Mouse (Mus musculus) hindbrain, postnatal 0 days (tissue): Measurements from ENCODE around the gene Ldlr. TPM values are rescaled to one million over a fixed set of nuclear protein-coding genes. Genes with fewer than 3 reads are reported as not detected.

Experiments
- ATAC-seq: fragments of 200-750 bp; cut with Nextera tagmentation; 2 replicates; pipeline ENCODE4 v1.8.0; 2017; ENCODE audit warnings: mild to moderate bottlenecking, moderate TSS enrichment, moderate library complexity
- DNase-seq: peaks from one replicate; pipeline ENCODE4 v3.0.0-alpha.2; 2015; ENCODE audit warnings: low spot score
- H3K27ac ChIP-seq: fragments of 300-500 bp; sonication (generic); 2 replicates; pipeline ENCODE4 v1.5.1; 2014; ENCODE audit warnings: mild to moderate bottlenecking
- H3K27me3 ChIP-seq: fragments of 300-500 bp; sonication (generic); 2 replicates; pipeline ENCODE4 v1.6.1; 2014; ENCODE audit warnings: low read length, mixed read lengths; ENCODE audit not compliant: insufficient read depth
- H3K36me3 ChIP-seq: fragments of 300-500 bp; sonication (generic); 2 replicates; pipeline ENCODE4 v1.6.1; 2014; ENCODE audit warnings: low read length, mixed read lengths; ENCODE audit not compliant: insufficient read depth
- H3K4me1 ChIP-seq: fragments of 300-500 bp; sonication (generic); 2 replicates; pipeline ENCODE4 v1.6.1; 2014; ENCODE audit warnings: antibody characterized with exemption, low read length, mixed read lengths; ENCODE audit not compliant: insufficient read depth
- H3K4me2 ChIP-seq: fragments of 300-500 bp; sonication (generic); 2 replicates; pipeline ENCODE4 v1.6.1; 2014; ENCODE audit warnings: low read depth, mild to moderate bottlenecking, low read length, moderate library complexity, mixed read lengths
- H3K4me3 ChIP-seq: fragments of 300-500 bp; sonication (generic); 2 replicates; pipeline ENCODE4 v1.5.1; 2014; ENCODE audit warnings: low read length
- H3K9ac ChIP-seq: fragments of 300-500 bp; sonication (generic); replicated peaks from 2 replicates; pipeline ENCODE4 v1.6.1; 2014; ENCODE audit warnings: mild to moderate bottlenecking, low read length, moderate library complexity, mixed read lengths
- H3K9me3 ChIP-seq: fragments of 300-500 bp; sonication (generic); 2 replicates; pipeline ENCODE4 v1.6.1; 2016; ENCODE audit warnings: low read length, mixed read lengths
- CTCF ChIP-seq: IDR thresholded peaks from 2 replicates; pipeline ENCODE4 v1.5.1; 2016; ENCODE audit warnings: antibody characterized with exemption, control low read depth, low read depth
- WGBS: fragments of 180-500 bp; shearing (Covaris S2); extraction: QIAGEN DNeasy Blood & Tissue Kit; methylation state at CpG from one replicate; pipeline ENCODE4 v1.1.7; 2014; 5-methylcytosine and 5-hydroxymethylcytosine counted together
- polyA plus RNA-seq: library from polyadenylated mRNA; unstranded; fragments of >200 nt; fragmentation: Nextera tagmentation; extraction: Ambion mirVana; gene quantifications from 2 replicates; pipeline ENCODE4 v1.2.1, GENCODE M21; 2015
- total RNA-seq: library from RNA; depleted of rRNA; stranded (reverse); fragments of >200 nt; gene quantifications from 2 replicates; pipeline ENCODE4 v1.2.3, GENCODE M21; 2014; rRNA removed

The Ldlr gene
- total RNA-seq (20.6 and 28.4 TPM in 2 replicates), polyA plus RNA-seq (10.7 and 10.9 TPM in 2 replicates)

DNA sequence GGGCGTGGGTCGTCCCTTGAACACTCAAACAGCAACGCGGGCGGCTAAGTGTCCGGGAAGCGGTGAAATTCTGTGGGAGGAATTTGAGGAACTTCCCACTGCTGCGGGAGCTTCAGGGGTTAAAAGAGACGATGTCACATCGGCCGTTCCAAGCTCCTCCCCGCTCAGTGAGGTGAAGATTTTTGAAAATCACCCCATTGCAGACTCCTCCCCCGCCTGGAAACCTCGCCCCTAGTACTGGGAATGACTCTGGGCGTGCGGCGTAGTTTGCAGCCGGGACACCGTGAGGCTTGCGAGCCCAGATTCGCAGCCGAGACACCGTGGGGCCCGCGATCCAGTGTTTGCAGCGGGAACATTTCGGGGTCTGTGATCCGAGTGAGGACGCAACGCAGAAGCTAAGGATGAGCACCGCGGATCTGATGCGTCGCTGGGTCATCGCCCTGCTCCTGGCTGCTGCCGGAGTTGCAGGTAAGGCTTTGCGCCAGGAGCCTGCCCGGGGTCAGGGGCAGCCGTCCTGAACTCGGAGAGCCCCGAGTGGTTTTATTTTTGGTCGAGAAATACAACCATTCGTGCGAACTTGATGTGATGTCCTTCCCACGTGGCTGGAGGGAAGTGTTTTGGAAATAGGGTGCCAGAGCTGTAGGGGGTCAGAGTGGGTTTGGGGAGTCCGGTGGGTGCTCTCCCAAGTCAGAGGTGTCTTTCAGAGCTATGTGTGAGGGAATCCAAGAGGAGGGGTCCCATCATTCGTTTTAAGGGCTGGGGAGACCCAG lies at the start of gene Ldlr:
TSS of gene Ldlr (plus strand) at position 107 of the 770 bp plus-strand sequence.
- under 1% methylated on average over 47 of the region's 47 CpGs for WGBS
- TF ChIP-seq CTCF = peak; percentile 9

DNA sequence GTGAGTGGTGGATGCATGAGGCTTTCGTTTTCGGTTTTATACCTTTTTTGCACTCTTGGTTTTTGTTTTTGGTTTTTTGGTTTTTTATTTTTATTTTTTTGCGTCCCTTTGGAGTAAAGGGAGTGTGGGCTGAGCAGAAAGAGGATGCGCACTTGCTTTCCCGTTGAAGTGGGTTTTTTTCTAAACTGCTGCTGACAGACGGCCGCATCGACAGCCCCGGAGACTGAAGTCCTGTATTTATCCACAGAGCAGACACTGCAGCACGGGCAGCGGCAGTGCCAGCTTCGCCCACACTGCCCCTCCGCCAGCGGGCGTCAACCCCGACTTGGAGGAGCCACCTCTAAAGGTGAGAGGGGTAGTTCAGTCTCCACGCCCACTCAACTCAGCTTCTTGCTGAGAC lies 45.6 kb upstream of the Ldlr start:
- H3K9me3 ChIP-seq = no peaks in the 10 kb centered on the region
- no peak for DNase-seq
- H3K9ac ChIP-seq = no peak overlapping the region
- H3K4me3 ChIP-seq = no peak overlapping the region
- ATAC-seq = no peak
- H3K36me3 ChIP-seq = peaks cover 86% of the 10 kb centered on the region
- H3K4me1 ChIP-seq = no peaks in the 10 kb centered on the region
- 94% methylated on average over 17 of the region's 17 CpGs for WGBS
- TF ChIP-seq CTCF = no peak
- no peak overlapping the region for H3K4me2 ChIP-seq
- H3K27me3 ChIP-seq = no peaks in the 10 kb centered on the region
- H3K27ac ChIP-seq = no peak overlapping the region

More for the DNA sequence above, at the start of gene Ldlr:
- H3K27me3 ChIP-seq = no peaks in the 10 kb centered on the region
- peak; percentile 92 for DNase-seq
- peak; percentile 84 for ATAC-seq
- H3K9ac ChIP-seq = peak within 1 kb of the TSS; percentile 54
- no peaks in the 10 kb centered on the region for H3K9me3 ChIP-seq
- peak within 1 kb of the TSS; percentile 80 for H3K27ac ChIP-seq
- H3K4me3 ChIP-seq = peak within 1 kb of the TSS; percentile 64
- H3K36me3 ChIP-seq = no peaks in the 10 kb centered on the region
- H3K4me2 ChIP-seq = peak within 1 kb of the TSS; percentile 76
- peaks cover 12% of the 10 kb centered on the region; the same call in 1 of the 2 replicates for H3K4me1 ChIP-seq

DNA sequence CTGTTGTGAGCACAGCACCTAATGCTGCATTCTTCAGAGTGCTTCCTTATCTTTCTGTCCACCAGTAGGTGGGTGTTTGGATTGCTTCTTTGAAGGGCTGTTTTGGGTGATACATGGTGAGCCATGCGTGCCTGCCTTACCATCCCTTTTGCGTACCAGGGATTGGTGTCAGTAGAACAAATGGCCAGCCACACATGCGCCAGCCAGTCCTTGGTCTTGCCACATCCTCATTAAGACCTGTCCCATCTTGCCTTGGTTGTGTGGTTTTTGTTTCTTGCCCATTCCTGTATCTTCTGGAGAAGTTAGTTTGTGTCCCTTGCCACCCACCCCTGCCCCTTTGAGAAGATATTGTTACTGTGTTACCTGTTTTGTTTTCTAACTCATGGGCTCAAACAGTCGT lies 42.8 kb upstream of the Ldlr start:
- Histone ChIP-seq H3K4me1 (no peaks in the 10 kb centered on the region), H3K9me3 (no peaks in the 10 kb centered on the region), H3K4me2 (no peak overlapping the region), H3K27me3 (no peaks in the 10 kb centered on the region), H3K36me3 (peaks cover 82% of the 10 kb centered on the region), H3K4me3 (no peak overlapping the region), H3K27ac (no peak overlapping the region), H3K9ac (no peak overlapping the region)
- TF ChIP-seq CTCF = no peak
- 88% methylated on average over 4 of the region's 4 CpGs for WGBS
- DNase-seq (no peak), ATAC-seq (no peak)

DNA sequence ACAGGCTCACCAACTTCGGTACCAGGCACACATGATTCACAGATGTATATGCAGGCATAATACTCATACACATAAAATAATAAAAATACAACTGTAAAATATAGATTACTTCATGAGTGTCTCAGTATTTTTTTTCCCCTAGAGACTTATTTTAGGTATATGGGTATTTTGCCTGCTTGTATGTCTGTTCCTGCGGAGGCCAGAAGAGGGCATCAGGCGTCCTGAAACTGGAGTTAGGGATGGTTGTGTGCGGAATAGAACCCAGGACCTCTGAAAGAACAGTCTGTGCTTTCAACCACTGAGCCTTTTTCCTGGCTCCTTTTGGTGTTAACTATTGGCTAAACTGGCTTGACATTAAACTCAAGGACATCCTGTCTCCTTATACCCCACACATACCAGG lies 40.5 kb upstream of the Ldlr start:
- WGBS = 86% methylated on average over 4 of the region's 4 CpGs
- Histone ChIP-seq H3K4me1 (no peaks in the 10 kb centered on the region), H3K4me2 (no peak overlapping the region), H3K4me3 (no peak overlapping the region), H3K27ac (no peak overlapping the region), H3K9ac (no peak overlapping the region), H3K9me3 (no peaks in the 10 kb centered on the region), H3K27me3 (no peaks in the 10 kb centered on the region), H3K36me3 (peaks cover 79% of the 10 kb centered on the region)
- TF ChIP-seq CTCF = peak; percentile 50
- DNase-seq = no peak
- no peak for ATAC-seq

DNA sequence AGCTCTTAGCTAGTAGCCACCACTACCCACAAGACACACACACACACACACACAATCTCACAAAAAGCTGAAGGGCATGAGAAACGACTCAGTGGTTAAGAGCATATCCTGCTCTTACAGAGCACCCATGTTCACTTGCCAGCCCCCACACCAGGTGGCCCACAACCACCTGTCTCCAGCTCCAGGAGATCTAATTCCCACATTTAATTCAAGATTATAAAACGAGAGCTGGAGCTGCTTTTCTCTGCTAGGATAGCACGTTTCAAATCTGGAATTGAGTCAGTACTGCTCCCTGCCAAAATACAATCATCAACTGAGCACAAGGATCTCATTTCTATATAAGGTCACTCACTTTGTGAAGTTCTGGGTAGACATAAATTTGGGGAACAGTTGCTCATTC lies 39.4 kb upstream of the Ldlr start:
- H3K9ac ChIP-seq = no peak overlapping the region
- no peaks in the 10 kb centered on the region for H3K9me3 ChIP-seq
- WGBS = 89% methylated on average over 3 of the region's 3 CpGs
- no peak overlapping the region for H3K4me2 ChIP-seq
- H3K36me3 ChIP-seq = peaks cover 74% of the 10 kb centered on the region
- no peaks in the 10 kb centered on the region for H3K4me1 ChIP-seq
- no peaks in the 10 kb centered on the region for H3K27me3 ChIP-seq
- H3K4me3 ChIP-seq = no peak overlapping the region
- no peak for ATAC-seq
- H3K27ac ChIP-seq = no peak overlapping the region
- no peak for TF ChIP-seq CTCF
- no peak for DNase-seq

DNA sequence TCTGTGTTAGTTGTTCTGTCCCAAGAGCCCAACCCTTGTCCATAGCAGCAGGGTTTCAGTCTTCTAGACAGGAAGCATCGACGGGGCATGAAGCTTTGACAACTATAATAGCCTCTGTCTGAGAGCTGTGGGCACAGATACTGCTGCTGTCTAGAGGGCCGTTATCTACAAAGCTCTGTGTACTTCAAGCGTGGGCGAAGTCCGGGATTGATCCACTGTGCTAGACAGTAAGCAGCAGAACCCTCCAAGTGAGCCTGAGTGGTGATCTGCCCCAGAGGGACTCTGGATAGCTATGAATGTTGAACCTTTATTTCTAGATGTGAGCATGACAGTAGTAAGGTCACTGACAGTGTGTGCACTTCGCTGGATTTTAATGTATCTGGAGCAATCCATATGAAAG lies 34.7 kb upstream of the Ldlr start:
- no peaks in the 10 kb centered on the region for H3K9me3 ChIP-seq
- H3K36me3 ChIP-seq = peaks cover 62% of the 10 kb centered on the region
- H3K27me3 ChIP-seq = no peaks in the 10 kb centered on the region
- DNase-seq = no peak
- no peaks in the 10 kb centered on the region for H3K4me1 ChIP-seq
- no peak overlapping the region for H3K4me3 ChIP-seq
- H3K27ac ChIP-seq = no peak overlapping the region
- ATAC-seq = no peak
- TF ChIP-seq CTCF = no peak
- H3K9ac ChIP-seq = no peak overlapping the region
- 81% methylated on average over 7 of the region's 7 CpGs for WGBS
- H3K4me2 ChIP-seq = no peak overlapping the region

DNA sequence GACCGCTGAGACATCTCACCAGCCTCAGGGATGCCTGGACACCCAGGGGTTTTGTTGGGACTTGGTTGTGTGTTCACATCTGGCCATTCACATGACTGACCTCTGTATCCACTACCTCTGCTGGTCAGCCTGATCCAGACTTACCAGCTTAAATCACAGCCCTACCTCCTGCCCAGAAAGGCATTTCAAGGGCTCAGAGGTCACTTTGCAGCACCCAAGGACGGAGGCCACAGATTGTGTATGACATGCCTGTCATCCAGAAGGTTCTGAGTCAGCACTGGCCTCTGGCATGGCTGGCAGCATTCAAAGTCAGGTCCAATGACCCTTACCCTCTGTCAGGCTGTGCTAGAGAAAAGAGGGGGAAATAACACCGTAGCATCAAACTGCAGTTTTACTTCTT lies 33.3 kb upstream of the Ldlr start:
- ATAC-seq (no peak), DNase-seq (no peak)
- no peaks in the 10 kb centered on the region for H3K27me3 ChIP-seq
- H3K9me3 ChIP-seq = no peaks in the 10 kb centered on the region
- H3K36me3 ChIP-seq = peaks cover 62% of the 10 kb centered on the region
- no peak overlapping the region for H3K27ac ChIP-seq
- H3K9ac ChIP-seq = no peak overlapping the region
- 83% methylated on average over 3 of the region's 3 CpGs for WGBS
- no peak overlapping the region for H3K4me3 ChIP-seq
- TF ChIP-seq CTCF = no peak
- no peaks in the 10 kb centered on the region for H3K4me1 ChIP-seq
- H3K4me2 ChIP-seq = no peak overlapping the region
